Mouse (Mus musculus) neural tube, embryonic 10.5 days (tissue): Measurements from ENCODE around the gene Olfr1301.

ENCODE experiments used
- DNase-seq: peaks from one replicate; pipeline ENCODE4 v3.0.0-alpha.2; 2017; ENCODE audit warnings: low spot score; ENCODE audit errors: extremely low spot score

Gene Olfr1301

GRCm38 (mm10) chr2:111750706-111751105 lies at the start of gene Olfr1301:
Gene Olfr1301, plus strand, starts transcription at chr2:111751006.
- DNase-seq: no peak

DNA sequence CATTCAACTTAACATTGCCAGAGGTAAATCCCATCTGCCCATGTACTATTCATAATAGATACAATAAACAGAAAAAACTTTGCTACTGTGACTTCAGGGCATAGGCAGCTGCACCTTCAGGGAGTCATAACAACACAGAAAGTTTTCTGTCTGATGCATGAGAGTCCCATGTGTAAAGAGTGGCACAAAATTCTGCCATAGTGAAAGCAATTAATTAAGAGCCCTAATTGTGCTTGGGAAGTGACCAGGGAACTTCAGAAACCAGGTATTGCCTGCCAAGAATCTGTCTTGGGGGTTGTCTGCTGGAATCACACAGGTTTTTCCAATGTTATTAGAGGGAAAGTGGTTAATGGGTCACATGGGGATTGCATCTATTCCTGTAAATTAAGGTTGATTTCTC lies 24.1 kb upstream of the Olfr1301 start:
- DNase-seq: no peak

GRCm38 (mm10) chr2:111777129-111777528 lies 26.3 kb downstream of the Olfr1301 start, which contains the start of gene Olfr1302:
Gene Olfr1302, plus strand, starts transcription at chr2:111777429.
- DNase-seq: no peak
